Mouse (Mus musculus): Measurements from ENCODE around the gene Traf3ip2.

DNA sequence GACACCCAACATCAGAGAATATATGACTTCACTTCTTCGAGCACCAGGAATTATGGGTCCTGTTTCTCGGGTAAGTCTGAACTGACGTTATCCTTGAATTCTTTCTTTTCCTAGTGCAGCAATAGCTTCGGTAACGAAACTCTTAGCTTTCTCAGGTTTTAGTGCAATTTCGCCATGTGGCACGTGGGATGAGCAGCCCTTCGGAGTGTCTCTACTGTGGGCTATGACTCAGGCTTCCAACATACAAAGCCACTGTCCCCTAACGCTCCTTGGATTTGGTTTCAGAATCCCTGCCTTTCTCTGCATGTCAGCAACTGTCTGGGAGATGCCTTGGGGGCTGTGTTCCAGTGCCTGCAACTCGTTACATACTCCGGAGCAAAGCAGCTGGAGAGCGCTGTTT lies 29.0 kb upstream of the Traf3ip2 start:
- TF ChIP-seq TAL1 (IDR thresholded peaks at IDR 0.05; ENCODE audit: low read length) (no peak), GATA1 (IDR thresholded peaks at IDR 0.05; ENCODE audit: low read length) (no peak)
